Mouse (Mus musculus) heart, adult 2 months (tissue): Measurements from ENCODE around the gene Ash1l.

Experiments
- CTCF ChIP-seq: fragments of 200-600 bp; IDR thresholded peaks from 2 replicates; pipeline ENCODE4 v1.8.1; 2022; ENCODE audit warnings: antibody characterized with exemption, mild to moderate bottlenecking, moderate library complexity
- EP300 ChIP-seq: fragments of 200-500 bp; IDR thresholded peaks from 2 replicates; pipeline ENCODE4 v1.6.1; 2011; ENCODE audit warnings: low read depth, low read length, control low read depth; ENCODE audit not compliant: insufficient read depth
- POLR2A ChIP-seq: fragments of 200-500 bp; IDR thresholded peaks from 2 replicates; pipeline ENCODE4 v1.6.1; 2011; ENCODE audit warnings: mild to moderate bottlenecking, low read depth, low read length, control low read depth; ENCODE audit not compliant: insufficient read depth

DNA sequence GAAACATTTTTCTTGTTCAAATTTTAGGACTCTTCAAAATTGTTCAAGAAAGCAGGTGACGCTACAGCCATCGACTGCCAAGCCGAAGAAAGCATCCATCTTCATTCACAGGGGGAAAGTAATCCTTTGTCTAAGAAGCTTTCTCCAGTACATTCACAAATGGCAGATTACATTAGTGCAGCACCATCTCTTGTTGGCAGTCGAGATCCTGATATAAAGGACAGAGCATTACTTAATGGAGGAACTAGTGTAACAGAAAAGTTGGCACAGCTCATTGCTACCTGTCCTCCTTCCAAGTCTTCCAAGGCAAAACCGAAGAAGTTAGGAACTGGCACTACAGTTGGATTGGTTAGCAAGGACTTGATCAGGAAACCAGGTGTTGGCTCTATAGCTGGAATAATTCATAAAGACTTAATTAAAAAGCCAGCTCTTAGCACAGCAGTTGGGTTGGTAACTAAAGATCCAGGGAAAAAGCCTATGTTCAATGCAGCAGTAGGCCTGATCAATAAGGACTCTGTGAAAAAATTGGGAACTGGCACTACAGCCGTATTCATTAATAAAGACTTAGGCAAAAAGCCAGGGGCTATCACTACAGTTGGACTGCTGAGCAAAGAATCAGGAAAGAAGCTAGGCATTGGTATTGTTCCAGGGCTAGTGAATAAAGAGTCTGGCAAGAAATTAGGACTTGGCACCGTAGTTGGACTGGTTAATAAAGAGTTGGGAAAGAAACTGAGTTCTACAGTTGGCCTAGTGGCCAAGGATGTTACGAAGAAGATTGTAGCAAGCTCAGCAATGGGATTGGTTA is 31.0 kb downstream of the Ash1l start:
- TF ChIP-seq CTCF (no peak), POLR2A (no peak), EP300 (no peak)
